ENCODE assay signal across 8 mouse cellular contexts in genomic region chr9:20492527-20493233, GRCm38 (mm10). TPM values are rescaled to one million over a fixed set of nuclear protein-coding genes. Genes with fewer than 3 reads are reported as not detected.
DNase-seq lines count a peak whose midpoint lies in the region; ATAC-seq and TF ChIP-seq lines count a peak whose summit lies in the region.

Gene Zfp426, minus strand, starts transcription at chr9:20492746.

- peak within 1 kb of the TSS; percentile 98 for H3K27ac ChIP-seq in embryonic facial prominence, embryonic 13.5 days
- H3K27ac ChIP-seq in limb, embryonic 14.5 days (replicated peaks; ENCODE audit: low read depth, low read length) = peak within 1 kb of the TSS; percentile 96
- peak within 1 kb of the TSS; percentile 98 for H3K27ac ChIP-seq in midbrain, postnatal 0 days (ENCODE audit: low read depth, low read length)

- H3K4me3 ChIP-seq in embryonic facial prominence, embryonic 13.5 days = peak within 1 kb of the TSS; percentile 86
- peak within 1 kb of the TSS; percentile 81 for H3K4me3 ChIP-seq in limb, embryonic 14.5 days (replicated peaks; ENCODE audit: low read length)
- peak within 1 kb of the TSS; percentile 82 for H3K4me3 ChIP-seq in midbrain, postnatal 0 days (ENCODE audit: low read depth, low read length)

- H3K4me1 ChIP-seq in embryonic facial prominence, embryonic 13.5 days = peaks cover 27% of the 10 kb centered on the region
- peaks cover 9% of the 10 kb centered on the region; the same call in 1 of the 2 replicates for H3K4me1 ChIP-seq in limb, embryonic 14.5 days (ENCODE audit: control insufficient read depth, insufficient read depth, low read length)
- H3K4me1 ChIP-seq in midbrain, postnatal 0 days (ENCODE audit: insufficient read depth, low read length) = peaks cover 4% of the 10 kb centered on the region; the same call in 1 of the 2 replicates

- H3K9ac ChIP-seq in embryonic facial prominence, embryonic 13.5 days = peak within 1 kb of the TSS; percentile 93
- peak within 1 kb of the TSS; percentile 85 for H3K9ac ChIP-seq in limb, embryonic 14.5 days (ENCODE audit: low read depth, low read length, severe bottlenecking)
- H3K9ac ChIP-seq in midbrain, postnatal 0 days (replicated peaks; ENCODE audit: low read length, poor library complexity, severe bottlenecking) = peak within 1 kb of the TSS; percentile 91

- TF ChIP-seq CTCF in midbrain, postnatal 0 days (IDR thresholded peaks at IDR 0.05) = no peak

- 1% methylated on average over 40 of the region's 40 CpGs for WGBS in embryonic facial prominence, embryonic 13.5 days
- 2% methylated on average over 39 of the region's 40 CpGs for WGBS in limb, embryonic 14.5 days
- under 1% methylated on average over 40 of the region's 40 CpGs for WGBS in midbrain, postnatal 0 days

- peak; percentile 94 for ATAC-seq in embryonic facial prominence, embryonic 13.5 days (ENCODE audit: insufficient number of reproducible peaks, insufficient read depth, low FRiP score, low TSS enrichment, low read depth)
- peak; percentile 95 for ATAC-seq in limb, embryonic 14.5 days (ENCODE audit: low FRiP score, low read depth)
- peak; percentile 97 for ATAC-seq in midbrain, postnatal 0 days (ENCODE audit: low FRiP score)

- no peaks in the 10 kb centered on the region for H3K27me3 ChIP-seq in embryonic facial prominence, embryonic 13.5 days
- no peaks in the 10 kb centered on the region for H3K27me3 ChIP-seq in limb, embryonic 14.5 days (ENCODE audit: control insufficient read depth, insufficient read depth, low read length)
- H3K27me3 ChIP-seq in midbrain, postnatal 0 days (ENCODE audit: insufficient read depth, low read length) = no peaks in the 10 kb centered on the region

- peaks cover 27% of the 10 kb centered on the region for H3K36me3 ChIP-seq in embryonic facial prominence, embryonic 13.5 days
- peaks cover 30% of the 10 kb centered on the region for H3K36me3 ChIP-seq in limb, embryonic 14.5 days (ENCODE audit: control insufficient read depth, insufficient read depth, low read length)
- peaks cover 11% of the 10 kb centered on the region for H3K36me3 ChIP-seq in midbrain, postnatal 0 days (ENCODE audit: insufficient read depth, low read length)

- TF ChIP-seq POLR2A in limb, embryonic 14.5 days (IDR thresholded peaks at IDR 0.05; ENCODE audit: borderline replicate concordance, extremely low read depth, insufficient read depth, insufficient read length) = 0 out of 2 replicates have a peak, but pooled peaks have one; percentile 30

- DNase-seq in 3134 (ENCODE audit: extremely low read depth, insufficient read length, low spot score) = peak; percentile 92
- DNase-seq in adrenal gland, postnatal 36 days = peak; percentile 87 to 91
- DNase-seq in heart, adult 8-10 months (ENCODE audit: low spot score) = peak; percentile 77
- peak; percentile 85 for DNase-seq in kidney, adult 9 months
- DNase-seq in limb, embryonic 14.5 days (ENCODE audit: low spot score) = peak; percentile 94
- peak; percentile 95 for DNase-seq in midbrain, postnatal 0 days (ENCODE audit: low spot score)
- DNase-seq in spleen, postnatal 14 days (ENCODE audit: low spot score in 2 of 2) = peak; percentile 73 to 78

- H3K9me3 ChIP-seq in embryonic facial prominence, embryonic 13.5 days = no peaks in the 10 kb centered on the region
- H3K9me3 ChIP-seq in limb, embryonic 14.5 days (ENCODE audit: control insufficient read depth, low read length) = no peaks in the 10 kb centered on the region
- no peaks in the 10 kb centered on the region for H3K9me3 ChIP-seq in midbrain, postnatal 0 days (ENCODE audit: low read length)

- peak within 1 kb of the TSS; percentile 78 for H3K4me2 ChIP-seq in embryonic facial prominence, embryonic 13.5 days
- peak within 1 kb of the TSS; percentile 73 for H3K4me2 ChIP-seq in limb, embryonic 14.5 days (replicated peaks; ENCODE audit: low read depth, low read length, severe bottlenecking)
- H3K4me2 ChIP-seq in midbrain, postnatal 0 days (ENCODE audit: low read depth, low read length, poor library complexity, severe bottlenecking) = peak within 1 kb of the TSS; percentile 70

RNA-seq across cellular contexts. Expression of gene Zfp426, which starts in this region (rescaled TPM):
- 10 to 100 TPM; 21.8 to 22.0 TPM for total RNA-seq in adrenal gland, postnatal 36 days (2021)
- 23.5 and 23.9 TPM in 2 replicates for polyA plus RNA-seq in embryonic facial prominence, embryonic 13.5 days (2015; fragmentation: Nextera tagmentation; extraction: Ambion mirVana)
- total RNA-seq in heart, adult 8-10 months (2022) = 10 to 100 TPM in 2 of 4 experiments, 1 to 10 TPM in 2; 9.3 to 11.2 (median 9.9) TPM
- polyA plus RNA-seq in limb, embryonic 14.5 days (2012; rRNA removed) = 12.0 and 17.4 TPM in 2 replicates
- 24.1 and 25.5 TPM in 2 replicates for polyA plus RNA-seq in limb, embryonic 14.5 days (2014; fragmentation: Nextera tagmentation; extraction: Ambion mirVana)
- 33.5 and 62.2 TPM in 2 replicates for total RNA-seq in midbrain, postnatal 0 days (2014; rRNA removed)
- polyA plus RNA-seq in midbrain, postnatal 0 days (2015; fragmentation: Nextera tagmentation; extraction: Ambion mirVana) = 20.8 and 23.4 TPM in 2 replicates

Comparison
In these comparisons a context has a peak if more than half of its experiments do, and no peak if none do; other contexts are left out.
1. Peak in every context shown above with its lines: DNase-seq, ATAC-seq, H3K4me3 ChIP-seq and H3K27ac ChIP-seq.